Mouse (Mus musculus) testis, postnatal 14 days (tissue): ENCODE measurements at regions not wholly inside any gene's neighbourhood (a gene's known extent, or its start where the extent isn't known, plus 50 kb on each side); places are given as distances from the start of the nearest gene placed in this dataset.

ENCODE experiments used
- DNase-seq: peaks from one replicate; pipeline ENCODE4 v3.0.0; 2021; ENCODE audit warnings: low spot score

DNA sequence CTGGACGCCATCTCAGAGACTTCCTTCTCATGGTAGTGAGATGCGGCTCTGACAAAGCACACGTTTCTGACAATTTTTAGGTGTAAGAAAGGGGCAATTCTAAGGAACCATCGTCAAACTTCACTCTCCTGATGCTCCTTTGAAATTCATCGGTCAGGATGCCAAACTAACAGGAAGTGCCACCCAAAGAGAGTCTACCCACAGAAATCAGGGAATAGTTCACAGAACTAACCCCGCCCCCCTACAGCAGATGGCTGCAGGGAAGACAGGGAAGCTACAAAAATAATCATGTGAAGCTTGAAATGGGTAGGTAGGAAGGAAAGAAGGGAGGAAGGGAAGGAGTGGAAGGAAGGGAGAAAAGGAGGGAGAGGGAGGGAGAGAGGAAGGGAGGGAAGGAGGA, 240.1 kb upstream of the Eif4g2 start:
- DNase-seq: no peak

DNA sequence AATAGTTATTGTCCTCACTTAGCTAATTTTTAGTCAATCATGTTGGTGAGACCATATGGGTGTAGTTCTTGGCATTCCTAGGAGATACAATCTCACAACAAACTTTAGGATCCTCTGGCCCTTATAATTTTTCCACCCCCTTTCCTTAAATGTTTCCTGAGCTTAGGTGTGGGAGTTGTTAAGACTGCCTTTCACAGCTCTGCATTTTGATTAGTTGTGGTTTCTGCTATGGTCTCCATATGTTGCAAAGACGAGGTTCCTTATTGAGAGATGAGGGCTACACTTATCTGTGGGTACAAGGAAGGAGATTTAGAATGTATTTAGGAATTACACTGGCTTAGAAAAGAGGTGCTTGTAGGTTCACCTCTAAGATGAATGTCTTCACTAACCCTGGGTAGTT, 237.1 kb upstream of the Eif4g2 start:
- no peak for DNase-seq

DNA sequence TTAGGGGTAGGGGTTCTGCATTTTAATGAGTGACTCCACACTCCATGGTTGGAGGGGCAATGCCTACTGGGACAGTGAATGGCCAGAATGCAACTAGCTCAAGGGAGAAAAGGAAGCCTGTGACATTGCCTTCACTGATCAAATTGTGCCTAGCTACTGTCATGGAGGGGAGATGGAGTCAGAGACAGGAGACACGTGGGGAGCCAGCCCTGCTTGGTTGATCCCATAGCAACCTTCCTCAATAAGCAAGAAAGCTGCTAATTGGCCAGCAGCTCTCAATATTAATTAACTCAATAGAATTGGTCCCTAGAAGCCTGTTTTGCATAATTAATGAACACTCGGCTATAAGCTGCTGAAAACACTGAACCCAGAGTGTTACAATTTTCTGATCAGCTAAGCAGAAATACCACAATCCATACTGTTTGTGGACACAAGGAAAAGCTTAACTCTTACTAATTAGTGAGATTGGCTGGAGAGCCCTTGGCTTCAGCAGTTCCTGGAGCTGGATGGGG, 233.7 kb upstream of the Eif4g2 start:
- DNase-seq: no peak

DNA sequence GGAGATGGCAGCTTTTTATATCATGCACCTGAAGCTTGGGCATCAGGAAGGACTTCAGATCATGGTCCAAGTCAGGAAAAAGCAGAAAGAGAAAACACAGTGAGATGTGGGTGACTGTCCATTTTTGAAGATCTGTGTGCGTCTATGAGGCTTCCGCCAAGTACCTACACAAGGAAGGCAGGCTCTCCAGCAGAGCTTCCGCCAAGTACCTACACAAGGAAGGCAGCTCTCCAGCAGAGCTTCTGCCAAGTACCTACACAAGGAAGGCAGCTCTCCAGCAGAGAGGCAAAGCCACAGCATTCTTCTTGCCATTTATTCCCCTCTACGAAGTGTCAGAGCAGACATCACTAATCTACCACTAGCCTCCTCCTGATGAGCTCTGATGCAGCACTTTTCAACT, 231.1 kb upstream of the Eif4g2 start:
- DNase-seq: no peak

DNA sequence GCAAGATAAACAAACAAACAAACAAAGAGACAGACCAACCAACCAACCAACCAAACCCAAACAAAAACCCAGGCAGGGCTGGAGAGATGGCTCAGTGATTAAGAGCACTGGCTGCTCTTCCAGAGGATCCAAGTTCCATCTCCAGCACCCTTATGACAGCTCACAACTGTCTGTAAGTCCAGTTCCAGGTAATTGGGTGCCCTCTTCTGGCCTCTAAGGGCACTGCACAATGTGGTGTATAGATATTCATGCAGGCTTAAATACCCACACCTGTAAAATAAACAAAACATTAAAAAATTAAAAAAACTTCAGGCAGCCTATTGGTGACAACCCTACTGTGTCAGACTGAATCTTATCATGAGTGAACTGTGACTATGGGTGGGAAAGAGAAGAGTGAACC, 222.4 kb upstream of the Eif4g2 start:
- no peak for DNase-seq

DNA sequence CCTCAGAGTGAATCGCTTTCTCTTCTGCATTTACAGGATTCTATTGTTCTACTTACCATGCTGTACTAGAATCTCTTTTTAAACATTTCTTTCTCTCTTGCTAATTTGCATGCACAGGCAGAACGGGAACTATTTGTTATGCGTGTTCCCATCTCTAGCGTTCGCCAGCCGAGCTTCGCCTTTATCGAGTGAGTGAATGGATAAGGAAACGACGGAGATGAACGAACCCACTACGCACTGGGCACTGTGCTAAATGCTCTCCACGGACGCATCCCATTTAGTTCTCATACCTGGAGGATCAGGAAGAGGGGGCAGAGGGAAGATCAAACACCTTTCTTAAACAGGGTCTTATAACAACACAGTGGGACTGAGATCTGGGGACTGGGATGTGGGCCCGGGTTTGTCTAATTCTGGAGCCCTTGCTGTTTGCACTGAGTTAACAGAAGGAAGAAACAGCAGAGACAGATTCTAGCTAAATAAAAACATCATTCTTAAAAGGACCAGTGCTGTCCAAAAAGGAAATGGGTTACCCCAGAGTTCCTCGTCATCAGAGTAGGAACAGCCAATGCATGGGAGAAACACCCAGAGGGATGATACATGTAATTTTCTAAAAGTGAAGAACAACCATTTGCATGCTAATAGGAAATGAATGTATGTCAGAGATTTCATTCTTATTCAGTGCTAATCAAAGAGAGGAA, 219.1 kb upstream of the Eif4g2 start:
- no peak for DNase-seq

DNA sequence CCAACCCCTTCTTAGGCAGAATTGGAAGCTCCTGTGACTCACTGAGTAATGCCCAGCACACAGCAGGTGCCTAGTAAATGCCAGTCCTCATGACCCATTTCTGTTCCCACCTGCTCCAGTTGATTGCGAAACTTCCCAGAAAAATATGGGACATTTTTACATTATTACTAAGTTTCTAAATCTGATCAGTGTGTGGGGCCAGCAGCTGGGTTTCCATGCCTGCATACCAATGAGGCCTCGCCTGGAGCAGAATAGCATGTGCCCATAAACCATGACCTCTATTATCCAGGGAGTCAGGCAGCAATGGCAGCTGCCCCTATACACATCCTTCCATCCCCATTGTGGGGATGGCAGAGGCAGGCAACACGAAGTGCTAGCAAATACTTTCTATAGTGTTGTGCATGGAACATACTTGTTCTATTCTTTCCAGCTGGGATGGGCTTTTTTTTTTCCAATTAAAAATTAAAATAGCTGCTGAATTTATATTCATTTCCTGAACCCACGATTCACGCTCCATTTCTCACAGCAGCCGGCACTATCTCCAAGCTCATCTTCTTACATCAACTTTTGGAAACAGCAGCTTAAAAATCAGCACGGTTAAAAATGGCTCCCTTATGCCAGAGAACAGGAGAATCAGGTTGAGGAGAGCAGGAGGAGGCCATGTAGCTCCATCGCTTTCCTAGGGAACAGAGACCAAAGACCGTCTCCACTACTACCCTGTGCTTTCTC, 214.5 kb upstream of the Eif4g2 start:
- no peak for DNase-seq

DNA sequence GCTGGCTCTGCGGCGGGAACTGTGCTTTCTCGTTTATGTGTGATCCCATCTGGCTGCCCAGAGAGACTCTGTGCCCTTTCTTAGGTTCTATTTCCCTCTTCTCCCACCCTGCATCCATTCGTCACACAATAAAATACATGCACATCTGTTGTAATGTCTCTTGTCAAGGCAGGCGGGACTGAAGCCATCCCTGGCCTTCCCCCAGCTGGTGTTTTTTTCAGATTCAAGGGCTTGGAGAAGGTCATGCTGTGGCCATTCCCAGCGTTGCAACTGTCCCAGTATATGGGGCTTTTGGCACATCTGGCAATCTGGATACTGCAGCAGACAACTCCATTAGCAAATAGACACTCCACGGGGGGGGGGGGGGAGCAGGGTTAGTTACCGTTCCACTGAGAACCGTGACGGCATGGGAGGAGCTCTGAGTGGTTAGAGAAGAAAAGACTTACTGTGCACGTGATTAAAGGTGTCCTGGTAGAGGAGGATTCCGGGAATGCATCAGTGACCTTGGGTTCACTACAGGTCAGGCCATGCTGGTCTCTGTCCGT, 200.7 kb upstream of the Eif4g2 start:
- DNase-seq: no peak

DNA sequence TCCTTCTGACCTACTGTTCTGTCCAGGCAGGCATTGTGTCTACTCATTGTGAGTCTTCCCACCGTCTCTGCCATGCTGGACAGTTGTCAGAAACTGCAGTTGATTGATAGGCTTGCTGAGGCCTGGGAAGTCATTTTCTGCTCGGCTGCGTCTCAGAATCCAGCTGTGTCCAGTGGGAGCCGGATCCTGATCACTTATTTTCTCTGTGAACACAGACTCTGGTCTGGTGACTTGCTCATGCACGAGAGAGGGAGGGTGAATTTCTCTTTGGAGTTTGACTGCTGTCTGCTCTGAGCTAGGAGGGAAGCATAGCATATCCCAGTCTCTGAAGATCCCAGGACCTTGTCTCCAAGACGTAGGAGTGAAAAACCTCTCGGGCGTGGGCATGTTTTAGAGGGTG, 199.5 kb upstream of the Eif4g2 start:
- DNase-seq: no peak

DNA sequence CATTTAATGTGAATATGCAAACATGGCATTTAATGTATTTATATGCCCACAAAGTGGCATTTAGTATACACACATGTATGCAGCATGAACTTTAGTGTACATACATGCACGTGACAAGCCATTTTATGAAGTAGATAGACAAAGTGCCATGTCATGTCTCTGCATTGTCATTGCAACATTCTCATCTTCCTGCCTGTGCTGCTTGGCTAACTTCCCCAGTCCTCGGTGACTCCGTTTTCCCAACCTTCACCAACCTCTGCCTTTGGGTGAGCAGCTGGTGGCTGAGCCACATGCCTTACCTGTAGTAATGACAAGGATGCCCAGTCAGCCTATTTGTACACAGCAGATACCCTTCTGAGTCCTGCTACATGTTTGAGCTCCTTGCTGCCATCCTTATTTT, 194.9 kb upstream of the Eif4g2 start:
- no peak for DNase-seq

DNA sequence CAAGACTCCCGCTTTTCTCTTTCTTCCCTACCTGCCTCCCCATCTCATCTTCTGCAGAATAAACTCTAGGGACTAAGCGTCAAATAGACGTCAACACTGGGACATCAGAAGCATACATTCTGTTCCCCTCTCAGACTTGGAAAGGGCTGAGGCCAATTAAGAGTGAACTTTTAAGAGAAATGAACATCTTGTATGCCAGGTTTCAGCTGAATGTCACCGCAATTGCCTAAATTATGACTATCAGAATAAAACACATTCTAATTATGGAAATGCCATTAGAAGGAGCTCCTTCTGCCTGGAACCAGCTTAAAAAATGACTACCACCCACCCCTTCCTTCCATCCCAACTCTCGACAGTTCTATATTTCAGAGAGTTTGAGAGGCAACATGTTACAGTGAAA, 191.0 kb upstream of the Eif4g2 start:
- no peak for DNase-seq

DNA sequence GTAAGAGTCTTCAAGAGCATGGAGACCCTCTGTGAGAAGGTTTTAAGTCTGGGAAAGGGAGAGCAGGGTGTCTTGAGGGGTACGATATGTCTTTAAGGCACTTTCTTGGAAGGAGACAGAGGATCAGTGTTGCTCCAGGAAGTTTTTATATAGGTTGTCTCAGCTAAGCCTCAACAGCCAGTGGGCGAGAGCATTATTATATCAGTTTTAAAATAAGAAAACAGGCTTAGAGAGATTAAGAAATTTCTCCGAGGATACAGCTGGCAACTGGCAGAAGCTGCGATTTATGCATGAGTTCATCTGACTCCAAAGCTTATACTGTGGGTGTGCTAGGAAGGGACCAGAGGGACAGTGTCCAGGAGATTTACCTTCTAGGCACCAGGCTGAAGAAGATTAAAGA, 188.0 kb upstream of the Eif4g2 start:
- no peak for DNase-seq

DNA sequence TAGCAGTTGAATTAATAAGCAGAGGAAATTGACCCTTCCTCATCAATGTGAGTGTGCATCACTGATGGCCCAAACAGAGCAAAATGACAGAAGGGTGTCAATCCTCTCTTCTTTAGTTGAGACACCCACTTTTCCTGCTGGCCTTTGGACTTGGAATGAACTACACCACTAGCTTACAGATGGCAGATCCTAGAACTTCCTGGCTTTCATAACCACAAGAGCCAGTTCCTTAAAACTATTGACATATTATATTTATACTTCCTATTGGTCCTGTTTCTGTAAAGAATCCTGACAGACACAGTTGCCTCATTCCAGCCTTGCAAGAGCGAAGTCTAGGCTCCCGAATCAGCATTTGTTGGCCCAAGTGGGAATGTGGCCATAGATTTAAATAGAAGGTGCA, 185.4 kb upstream of the Eif4g2 start:
- no peak for DNase-seq

DNA sequence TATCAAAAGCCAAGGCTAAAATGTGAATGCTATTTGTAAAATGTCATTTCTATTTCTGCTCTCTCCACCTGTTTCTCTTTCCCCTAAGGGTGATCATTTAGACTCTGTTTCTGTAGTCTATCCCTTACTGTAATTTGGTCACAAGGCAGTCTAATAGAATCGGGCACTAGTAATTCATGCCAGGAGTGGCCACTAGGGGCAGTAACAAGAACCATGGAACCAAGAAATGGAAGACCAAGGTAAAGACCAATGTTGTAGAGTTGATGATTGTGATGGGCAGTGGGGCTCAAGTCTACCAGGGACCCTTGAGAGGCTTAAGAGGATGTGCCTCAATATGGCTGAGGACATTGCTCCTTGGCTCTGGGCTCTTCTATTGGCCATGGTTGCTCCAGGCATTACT, 180.5 kb upstream of the Eif4g2 start:
- no peak for DNase-seq

DNA sequence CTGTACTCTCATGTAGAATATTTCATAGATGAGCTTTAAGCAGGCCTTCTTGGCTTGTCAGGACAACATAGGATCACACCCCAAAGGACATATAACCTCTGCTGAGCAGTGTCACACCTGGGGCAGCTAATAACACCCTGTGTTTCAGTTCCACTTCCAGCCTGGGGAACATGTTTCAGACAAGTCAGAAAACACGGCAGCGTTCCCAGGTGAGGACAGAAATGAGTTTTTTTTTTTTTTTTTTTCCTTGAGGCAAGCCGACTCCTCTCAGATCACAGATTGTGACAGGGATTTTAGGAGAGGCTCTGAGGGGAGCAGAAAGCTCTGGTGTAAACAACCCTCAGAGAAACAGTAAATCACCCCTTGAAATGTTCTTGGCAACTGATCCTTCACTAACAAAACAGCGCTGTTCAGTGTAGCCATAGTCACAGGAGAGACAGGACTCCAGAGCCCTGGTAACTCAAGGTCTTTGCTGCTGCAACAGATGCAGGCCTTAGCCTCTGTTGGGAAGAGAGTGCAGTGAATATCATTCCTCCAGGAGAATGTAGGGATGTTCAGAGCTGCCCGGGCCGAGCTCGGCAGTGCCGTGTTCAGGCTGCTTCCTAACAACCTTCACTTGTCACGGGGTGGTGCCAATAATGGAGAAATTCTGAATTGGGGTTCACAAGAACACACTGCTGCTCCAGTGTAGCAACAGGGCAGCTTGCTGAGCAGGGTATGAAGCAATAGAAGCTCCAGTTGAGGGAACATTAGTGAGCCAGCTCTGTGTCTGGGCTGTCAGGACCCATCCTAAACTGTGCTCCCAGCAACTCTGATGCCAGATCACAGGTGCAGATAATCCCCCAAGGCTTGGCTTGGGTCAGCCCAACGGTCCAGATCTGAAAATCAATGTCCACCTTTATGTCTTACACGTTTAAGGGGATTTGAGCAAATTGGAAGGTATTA, 177.1 kb upstream of the Eif4g2 start:
- no peak for DNase-seq

DNA sequence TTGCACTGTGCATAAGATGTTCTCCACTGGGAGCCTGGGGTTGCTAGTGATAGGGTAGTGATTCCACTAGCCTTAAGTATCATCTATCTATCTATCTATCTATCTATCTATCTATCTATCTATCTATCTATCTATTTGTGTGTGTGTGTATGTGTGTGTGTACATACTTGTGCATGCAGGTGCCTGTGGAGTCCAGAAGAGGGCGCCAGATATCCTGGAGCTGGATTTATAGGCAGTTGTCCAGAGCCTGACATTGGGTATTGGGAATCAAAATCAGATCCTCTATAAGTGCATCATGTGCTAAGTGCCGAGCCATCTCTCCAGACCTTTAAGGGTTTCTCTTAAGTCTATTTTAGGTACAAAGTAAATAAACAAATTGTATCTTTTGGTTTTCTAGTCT, 175.0 kb upstream of the Eif4g2 start:
- no peak for DNase-seq

DNA sequence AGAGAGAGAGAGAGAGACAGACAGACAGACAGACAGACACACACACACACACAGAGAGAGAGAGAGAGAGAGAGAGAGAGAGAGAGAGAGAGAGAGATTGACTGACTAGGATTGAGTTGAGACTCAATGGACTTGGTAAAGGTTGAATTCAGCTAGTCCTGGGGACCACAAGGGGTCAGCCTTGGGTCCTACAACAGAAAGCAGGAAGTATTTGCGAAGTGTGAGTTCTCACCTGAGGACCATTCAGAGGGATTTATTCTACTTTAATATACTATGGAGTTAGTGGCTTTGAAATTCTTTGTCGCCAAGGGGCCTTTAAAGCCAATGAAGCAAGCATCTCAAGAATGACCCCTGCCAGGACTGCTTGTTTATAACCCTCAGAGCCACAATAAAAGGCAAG, 173.4 kb upstream of the Eif4g2 start:
- no peak for DNase-seq

DNA sequence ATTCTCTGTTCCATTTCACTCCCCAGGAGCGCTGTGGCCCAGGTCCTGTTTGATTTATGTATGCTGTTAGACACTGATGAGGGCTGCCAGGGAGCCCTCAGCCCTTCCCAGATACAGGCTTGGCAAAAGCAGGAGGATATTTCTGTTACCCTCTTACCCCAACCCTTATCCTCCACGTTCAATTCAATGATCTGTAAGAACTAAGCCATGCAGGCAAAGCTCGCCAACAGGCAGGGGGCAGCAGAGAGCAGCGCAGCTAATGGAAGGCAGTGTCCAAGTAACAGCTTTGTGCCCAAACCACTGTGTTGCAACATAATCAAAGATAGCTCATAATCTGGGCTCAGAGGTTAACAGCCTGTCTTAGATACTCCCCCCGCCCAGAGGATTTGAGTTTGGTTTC, 166.8 kb upstream of the Eif4g2 start:
- peak; percentile 52 for DNase-seq

DNA sequence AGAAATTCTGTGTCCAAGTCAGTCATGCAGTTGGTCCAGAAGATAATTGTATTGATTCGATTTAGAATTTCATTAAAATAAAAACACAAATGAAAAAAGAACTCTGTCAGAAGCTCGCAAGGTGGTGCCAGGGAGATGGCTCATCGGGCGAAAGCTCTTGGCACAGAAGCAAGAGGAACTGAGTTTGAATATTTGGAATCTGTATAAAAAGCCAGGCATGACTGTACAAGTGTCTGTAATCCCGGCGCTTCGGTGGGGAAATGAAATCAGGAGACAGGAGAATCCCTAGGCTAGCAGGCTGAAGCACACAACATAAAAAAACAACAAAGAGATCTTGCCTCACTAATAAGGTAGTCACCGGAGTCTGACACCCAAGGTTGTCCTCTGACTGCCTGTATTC, 162.7 kb upstream of the Eif4g2 start:
- DNase-seq: no peak

DNA sequence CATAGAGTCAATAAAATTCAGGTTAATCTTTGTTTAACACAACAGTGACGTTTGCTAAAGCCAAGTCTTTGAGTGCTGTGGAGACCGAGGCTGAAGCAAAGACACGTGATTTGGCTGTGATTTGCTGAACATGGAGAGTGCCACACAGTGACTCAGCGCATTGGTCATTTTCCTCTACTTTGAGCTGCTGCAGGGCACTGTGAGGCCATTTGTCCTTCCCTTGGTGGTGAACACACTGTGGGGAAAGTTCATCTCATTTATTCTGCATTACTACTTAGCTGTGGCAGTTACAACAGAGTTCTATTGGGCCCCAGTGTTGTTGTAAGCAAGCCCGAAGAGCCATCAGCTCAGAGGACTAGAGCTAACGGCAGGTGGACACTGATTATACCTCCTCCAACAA, 162.2 kb upstream of the Eif4g2 start:
- no peak for DNase-seq

DNA sequence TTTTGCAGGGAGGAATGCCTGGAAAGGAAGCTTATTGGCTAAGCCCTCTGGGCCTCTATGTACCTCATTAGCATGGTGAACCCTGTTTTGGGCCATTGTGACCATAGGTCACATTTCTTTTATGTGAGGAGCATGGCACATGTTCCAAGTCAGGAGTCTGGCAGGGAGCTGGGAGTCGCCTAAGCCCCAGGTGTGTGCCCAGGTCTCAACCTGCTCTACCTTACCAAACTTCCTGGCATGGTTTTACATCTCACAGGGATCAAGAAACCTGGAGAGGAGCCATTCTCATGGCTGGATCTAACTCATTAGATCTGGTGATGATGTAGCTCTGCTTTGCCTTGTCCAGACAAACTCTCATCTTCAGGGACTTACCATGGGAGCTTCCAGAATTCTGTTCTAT, 161.0 kb upstream of the Eif4g2 start:
- DNase-seq: no peak

DNA sequence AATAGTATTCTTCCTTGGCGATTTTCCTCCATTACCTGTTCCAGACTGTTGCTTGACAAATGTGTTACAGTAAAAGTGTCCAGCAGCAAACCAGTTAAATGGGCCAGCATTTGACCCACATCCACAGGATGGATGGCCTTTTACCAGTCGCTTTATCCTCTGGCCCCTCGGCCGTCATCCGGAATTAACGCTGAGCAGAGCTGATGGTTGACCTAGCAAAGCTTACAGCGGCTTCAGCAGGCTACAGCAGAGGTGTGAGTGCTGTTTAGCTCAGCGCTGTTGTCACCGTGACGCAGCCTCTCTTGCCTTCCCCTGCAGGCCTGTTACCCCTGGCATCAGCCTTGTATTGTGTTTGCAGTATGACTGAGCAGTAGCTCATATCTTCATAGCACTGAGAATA, 159.8 kb upstream of the Eif4g2 start:
- DNase-seq: no peak
